Mouse (Mus musculus) liver, embryonic 13.5 days (tissue): ENCODE data around the gene Pfdn6. TPM values are rescaled to one million over a fixed set of nuclear protein-coding genes. Genes with fewer than 3 reads are reported as not detected.

Source experiments
- ATAC-seq: fragments of 200-750 bp; cut with Nextera tagmentation; 2 replicates; pipeline ENCODE4 v1.8.0; 2017; ENCODE audit warnings: low read depth, mild to moderate bottlenecking, moderate number of reproducible peaks, moderate library complexity
- DNase-seq: peaks from one replicate; pipeline ENCODE4 v3.0.0; 2022
- H3K27ac ChIP-seq: fragments of 300-500 bp; sonication (generic); 2 replicates; pipeline ENCODE4 v1.5.1; 2015; ENCODE audit warnings: moderate library complexity, mild to moderate bottlenecking, inconsistent platforms
- H3K27me3 ChIP-seq: fragments of 300-500 bp; sonication (generic); 2 replicates; pipeline ENCODE4 v1.6.1; 2015; ENCODE audit warnings: mild to moderate bottlenecking, inconsistent platforms
- H3K36me3 ChIP-seq: fragments of 300-500 bp; sonication (generic); 2 replicates; pipeline ENCODE4 v1.6.1; 2015; ENCODE audit warnings: mild to moderate bottlenecking, inconsistent platforms
- H3K4me1 ChIP-seq: fragments of 300-500 bp; sonication (generic); replicated peaks from 2 replicates; pipeline ENCODE4 v1.6.1; 2015; ENCODE audit warnings: inconsistent platforms
- H3K4me2 ChIP-seq: fragments of 300-500 bp; sonication (generic); 2 replicates; pipeline ENCODE4 v1.6.1; 2015; ENCODE audit warnings: inconsistent platforms, mild to moderate bottlenecking, moderate library complexity
- H3K4me3 ChIP-seq: fragments of 300-500 bp; sonication (generic); replicated peaks from 2 replicates; pipeline ENCODE4 v1.5.1; 2015; ENCODE audit warnings: mild to moderate bottlenecking, inconsistent platforms
- H3K9ac ChIP-seq: fragments of 300-500 bp; sonication (generic); 2 replicates; pipeline ENCODE4 v1.6.1; 2015; ENCODE audit warnings: mild to moderate bottlenecking, inconsistent platforms
- H3K9me3 ChIP-seq: fragments of 300-500 bp; sonication (generic); replicated peaks from 2 replicates; pipeline ENCODE4 v1.6.1; 2016; ENCODE audit warnings: inconsistent platforms
- WGBS: fragments of 180-500 bp; shearing (Covaris S2); methylation state at CpG from one replicate; pipeline ENCODE4 v1.1.7; 2015; ENCODE audit not compliant: insufficient replicate concordance; 5-methylcytosine and 5-hydroxymethylcytosine counted together
- polyA plus RNA-seq: library from polyadenylated mRNA; unstranded; fragments of >200 nt; fragmentation: Nextera tagmentation; extraction: Ambion mirVana; gene quantifications from 2 replicates; pipeline ENCODE4 v1.2.1, GENCODE M21; 2015

The Pfdn6 gene
- polyA plus RNA-seq, 1 experiment from 2014 or later = 153 TPM

- peaks cover 26% of the 10 kb centered on the region for H3K36me3 ChIP-seq
- H3K9ac ChIP-seq = peak overlapping the region; percentile 90
- peak overlapping the region; percentile 99 for H3K4me2 ChIP-seq
- H3K9me3 ChIP-seq = peaks cover 19% of the 10 kb centered on the region
- WGBS = under 1% methylated on average over 52 of the region's 52 CpGs
- peak overlapping the region; percentile 90 for H3K4me3 ChIP-seq
- peaks cover 66% of the 10 kb centered on the region for H3K4me1 ChIP-seq
- ATAC-seq = peak; percentile 71
- H3K27me3 ChIP-seq = no peaks in the 10 kb centered on the region
- H3K27ac ChIP-seq = peak overlapping the region; percentile 96
- DNase-seq = peak; percentile 87
Measured at GRCm38 (mm10) chr17:33919351-33920281, 20.5 kb downstream of the Pfdn6 start.

GRCm38 (mm10) chr17:33918293-33919203, 21.6 kb downstream of the Pfdn6 start:
- peak overlapping the region; percentile 96 for H3K27ac ChIP-seq
- WGBS = 51% methylated on average over 37 of the region's 37 CpGs
- peaks cover 68% of the 10 kb centered on the region for H3K4me1 ChIP-seq
- H3K4me2 ChIP-seq = peak overlapping the region; percentile 99
- peak overlapping the region; percentile 90 for H3K4me3 ChIP-seq
- H3K9me3 ChIP-seq = peaks cover 19% of the 10 kb centered on the region
- ATAC-seq (peak; percentile 5), DNase-seq (peak; percentile 66)
- H3K36me3 ChIP-seq = peaks cover 37% of the 10 kb centered on the region
- no peaks in the 10 kb centered on the region for H3K27me3 ChIP-seq
- peak overlapping the region; percentile 90 for H3K9ac ChIP-seq

GRCm38 (mm10) chr17:33917656-33918292, 22.4 kb downstream of the Pfdn6 start:
- peak overlapping the region; percentile 96 for H3K27ac ChIP-seq
- 83% methylated on average over 18 of the region's 18 CpGs for WGBS

GRCm38 (mm10) chr17:33916847-33917655, 23.1 kb downstream of the Pfdn6 start:
- Histone ChIP-seq H3K4me3 (peak overlapping the region; percentile 90), H3K27ac (peak overlapping the region; percentile 82; the same call in 1 of the 2 replicates), H3K27me3 (no peaks in the 10 kb centered on the region), H3K9me3 (peaks cover 19% of the 10 kb centered on the region), H3K36me3 (peaks cover 50% of the 10 kb centered on the region), H3K4me1 (peaks cover 70% of the 10 kb centered on the region), H3K9ac (peak overlapping the region; percentile 76), H3K4me2 (peak overlapping the region; percentile 81)
- WGBS = 83% methylated on average over 31 of the region's 31 CpGs
- no peak for ATAC-seq
- DNase-seq = no peak

More at GRCm38 (mm10) chr17:33917656-33918292, 22.4 kb downstream of the Pfdn6 start:
- H3K9me3 ChIP-seq = peaks cover 19% of the 10 kb centered on the region
- H3K4me3 ChIP-seq = peak overlapping the region; percentile 90
- H3K4me1 ChIP-seq = peaks cover 71% of the 10 kb centered on the region
- H3K9ac ChIP-seq = no peak overlapping the region
- peaks cover 44% of the 10 kb centered on the region for H3K36me3 ChIP-seq
- no peak for ATAC-seq
- H3K4me2 ChIP-seq = peak overlapping the region; percentile 99; the same call in 1 of the 2 replicates
- no peak for DNase-seq
- H3K27me3 ChIP-seq = no peaks in the 10 kb centered on the region

GRCm38 (mm10) chr17:33916294-33916693, 23.8 kb downstream of the Pfdn6 start:
- Histone ChIP-seq H3K36me3 (peaks cover 58% of the 10 kb centered on the region), H3K27me3 (no peaks in the 10 kb centered on the region), H3K4me2 (peak overlapping the region; percentile 81), H3K27ac (peak overlapping the region; percentile 82), H3K9me3 (peaks cover 19% of the 10 kb centered on the region), H3K4me1 (peaks cover 72% of the 10 kb centered on the region), H3K9ac (peak overlapping the region; percentile 76), H3K4me3 (peak overlapping the region; percentile 90)
- DNase-seq (no peak), ATAC-seq (no peak)
- 1% methylated on average over 17 of the region's 20 CpGs for WGBS

- peaks cover 63% of the 10 kb centered on the region for H3K36me3 ChIP-seq
Measured at GRCm38 (mm10) chr17:33915671-33916250, 24.4 kb downstream of the Pfdn6 start, which contains the start of the genes Tapbp and Zbtb22. Tapbp (plus strand) TSS chr17:33915899. Zbtb22 (plus strand) TSS chr17:33915904.

GRCm38 (mm10) chr17:33914969-33915391, 25.2 kb downstream of the Pfdn6 start:
- DNase-seq (no peak), ATAC-seq (no peak)
- Histone ChIP-seq H3K4me1 (peaks cover 79% of the 10 kb centered on the region), H3K9ac (peak overlapping the region; percentile 76), H3K36me3 (peaks cover 67% of the 10 kb centered on the region), H3K4me2 (peak overlapping the region; percentile 81), H3K4me3 (peak overlapping the region; percentile 90), H3K9me3 (peaks cover 19% of the 10 kb centered on the region), H3K27me3 (no peaks in the 10 kb centered on the region), H3K27ac (peak overlapping the region; percentile 82)
- 64% methylated on average over 13 of the region's 13 CpGs for WGBS

More at GRCm38 (mm10) chr17:33915671-33916250, 24.4 kb downstream of the Pfdn6 start, which contains the start of the genes Tapbp and Zbtb22:
- DNase-seq = peak; percentile 90
- Histone ChIP-seq H3K9me3 (peaks cover 19% of the 10 kb centered on the region), H3K9ac (peak within 1 kb of the TSS; percentile 76), H3K4me1 (peaks cover 72% of the 10 kb centered on the region), H3K4me2 (peak within 1 kb of the TSS; percentile 81), H3K27ac (peak within 1 kb of the TSS; percentile 82), H3K4me3 (peak within 1 kb of the TSS; percentile 90), H3K27me3 (no peaks in the 10 kb centered on the region)
- under 1% methylated on average over 34 of the region's 34 CpGs for WGBS
- peak; percentile 86 for ATAC-seq

GRCm38 (mm10) chr17:33913905-33914304, 26.2 kb downstream of the Pfdn6 start:
- Histone ChIP-seq H3K36me3 (peaks cover 67% of the 10 kb centered on the region), H3K4me1 (peaks cover 76% of the 10 kb centered on the region)

GRCm38 (mm10) chr17:33913264-33913663, 26.9 kb downstream of the Pfdn6 start:
- Histone ChIP-seq H3K4me3 (no peak overlapping the region), H3K36me3 (peaks cover 64% of the 10 kb centered on the region), H3K4me1 (peaks cover 76% of the 10 kb centered on the region), H3K9me3 (peaks cover 16% of the 10 kb centered on the region), H3K27me3 (no peaks in the 10 kb centered on the region), H3K9ac (no peak overlapping the region), H3K27ac (no peak overlapping the region), H3K4me2 (no peak overlapping the region)
- 83% methylated on average over 10 of the region's 10 CpGs for WGBS
- DNase-seq = no peak
- no peak for ATAC-seq

More at GRCm38 (mm10) chr17:33913905-33914304, 26.2 kb downstream of the Pfdn6 start:
- Histone ChIP-seq H3K27ac (peak overlapping the region; percentile 82; the same call in 1 of the 2 replicates), H3K9ac (peak overlapping the region; percentile 10; the same call in 1 of the 2 replicates), H3K4me3 (no peak overlapping the region), H3K4me2 (no peak overlapping the region), H3K27me3 (no peaks in the 10 kb centered on the region), H3K9me3 (peaks cover 19% of the 10 kb centered on the region)
- ATAC-seq (no peak), DNase-seq (no peak)
- WGBS = 91% methylated on average over 8 of the region's 8 CpGs
